Mouse (Mus musculus) liver, embryonic 12.5 days (tissue): Measurements from ENCODE around the gene Cd34. TPM values are rescaled to one million over a fixed set of nuclear protein-coding genes. Genes with fewer than 3 reads are reported as not detected.

ENCODE experiments used
- ATAC-seq: fragments of 200-750 bp; cut with Nextera tagmentation; 2 replicates; pipeline ENCODE4 v1.8.0; 2017; ENCODE audit warnings: moderate number of reproducible peaks, mild to moderate bottlenecking, moderate library complexity
- H3K27ac ChIP-seq: fragments of 300-500 bp; sonication (generic); 2 replicates; pipeline ENCODE4 v1.5.1; 2016; ENCODE audit warnings: mild to moderate bottlenecking
- H3K27me3 ChIP-seq: fragments of 300-500 bp; sonication (generic); replicated peaks from 2 replicates; pipeline ENCODE4 v1.6.1; 2016; ENCODE audit warnings: mild to moderate bottlenecking, moderate library complexity
- H3K36me3 ChIP-seq: fragments of 300-500 bp; sonication (generic); 2 replicates; pipeline ENCODE4 v1.6.1; 2016; ENCODE audit warnings: mild to moderate bottlenecking, moderate library complexity
- H3K4me1 ChIP-seq: fragments of 300-500 bp; sonication (generic); 2 replicates; pipeline ENCODE4 v1.6.1; 2016
- H3K4me2 ChIP-seq: fragments of 300-500 bp; sonication (generic); 2 replicates; pipeline ENCODE4 v1.6.1; 2016; ENCODE audit warnings: mild to moderate bottlenecking, moderate library complexity
- H3K4me3 ChIP-seq: fragments of 300-500 bp; sonication (generic); 2 replicates; pipeline ENCODE4 v1.5.1; 2016; ENCODE audit warnings: mild to moderate bottlenecking, moderate library complexity
- H3K9ac ChIP-seq: fragments of 300-500 bp; sonication (generic); 2 replicates; pipeline ENCODE4 v1.6.1; 2016; ENCODE audit warnings: mild to moderate bottlenecking, moderate library complexity
- H3K9me3 ChIP-seq: fragments of 300-500 bp; sonication (generic); replicated peaks from 2 replicates; pipeline ENCODE4 v1.6.1; 2016; ENCODE audit warnings: mild to moderate bottlenecking, moderate library complexity
- WGBS: fragments of 180-500 bp; shearing (Covaris S2); methylation state at CpG from one replicate; pipeline ENCODE4 v1.1.7; 2016; ENCODE audit not compliant: insufficient replicate concordance; 5-methylcytosine and 5-hydroxymethylcytosine counted together
- polyA plus RNA-seq: library from polyadenylated mRNA; unstranded; fragments of >200 nt; fragmentation: Nextera tagmentation; extraction: Ambion mirVana; gene quantifications from 2 replicates; pipeline ENCODE4 v1.2.1, GENCODE M21; 2016

Cd34 gene
- polyA plus RNA-seq, 1 experiment from 2014 or later, result 28.3 TPM

GRCm38 (mm10) chr1:194941528-194941927, 2.9 kb downstream of the Cd34 start:
- Histone ChIP-seq H3K36me3 (no peaks in the 10 kb centered on the region), H3K27me3 (peaks cover 22% of the 10 kb centered on the region), H3K9ac (no peak overlapping the region), H3K4me2 (no peak overlapping the region), H3K4me3 (no peak overlapping the region), H3K4me1 (0 out of 2 replicates have a peak, but pooled peaks cover 3% of the 10 kb centered on the region), H3K27ac (no peak overlapping the region), H3K9me3 (no peaks in the 10 kb centered on the region)
- no peak for ATAC-seq

- Histone ChIP-seq H3K4me3 (no peak overlapping the region), H3K27ac (no peak overlapping the region), H3K9ac (no peak overlapping the region), H3K9me3 (no peaks in the 10 kb centered on the region), H3K27me3 (peaks cover 20% of the 10 kb centered on the region), H3K4me2 (no peak overlapping the region), H3K4me1 (0 out of 2 replicates have a peak, but pooled peaks cover 3% of the 10 kb centered on the region), H3K36me3 (no peaks in the 10 kb centered on the region)
- no peak for ATAC-seq
Measured at GRCm38 (mm10) chr1:194942912-194943311, 4.3 kb downstream of the Cd34 start.

GRCm38 (mm10) chr1:194943485-194943884, 4.9 kb downstream of the Cd34 start:
- H3K27ac ChIP-seq, result no peak overlapping the region
- no peaks in the 10 kb centered on the region for H3K36me3 ChIP-seq
- 13% methylated on average over 5 of the region's 5 CpGs for WGBS
- H3K4me3 ChIP-seq, result no peak overlapping the region
- no peak overlapping the region for H3K4me2 ChIP-seq
- H3K9me3 ChIP-seq, result no peaks in the 10 kb centered on the region
- ATAC-seq, result peak; percentile 50; the same call in 1 of the 2 replicates
- peaks cover 17% of the 10 kb centered on the region for H3K27me3 ChIP-seq
- H3K9ac ChIP-seq, result no peak overlapping the region
- 0 out of 2 replicates have a peak, but pooled peaks cover 3% of the 10 kb centered on the region for H3K4me1 ChIP-seq

- Histone ChIP-seq H3K36me3 (no peaks in the 10 kb centered on the region), H3K4me2 (no peak overlapping the region), H3K4me3 (no peak overlapping the region), H3K9ac (no peak overlapping the region), H3K9me3 (no peaks in the 10 kb centered on the region), H3K4me1 (no peaks in the 10 kb centered on the region), H3K27me3 (no peaks in the 10 kb centered on the region), H3K27ac (no peak overlapping the region)
- no peak for ATAC-seq
- 39% methylated on average over 2 of the region's 2 CpGs for WGBS
Measured at GRCm38 (mm10) chr1:194945382-194945781, 6.8 kb downstream of the Cd34 start.

GRCm38 (mm10) chr1:194946467-194946866, 7.8 kb downstream of the Cd34 start:
- ATAC-seq, result peak; percentile 46; the same call in 1 of the 2 replicates
- Histone ChIP-seq H3K9me3 (no peaks in the 10 kb centered on the region), H3K27ac (no peak overlapping the region), H3K9ac (no peak overlapping the region), H3K4me2 (no peak overlapping the region), H3K27me3 (no peaks in the 10 kb centered on the region), H3K4me3 (no peak overlapping the region), H3K36me3 (no peaks in the 10 kb centered on the region), H3K4me1 (no peaks in the 10 kb centered on the region)
- WGBS, result 40% methylated on average over 1 of the region's 1 CpGs

- no peak overlapping the region for H3K4me3 ChIP-seq
- H3K36me3 ChIP-seq, result no peaks in the 10 kb centered on the region
- no peaks in the 10 kb centered on the region for H3K9me3 ChIP-seq
- no peaks in the 10 kb centered on the region for H3K4me1 ChIP-seq
- no peak overlapping the region for H3K4me2 ChIP-seq
- ATAC-seq, result no peak
- 49% methylated on average over 2 of the region's 2 CpGs for WGBS
- H3K27ac ChIP-seq, result no peak overlapping the region
- H3K27me3 ChIP-seq, result no peaks in the 10 kb centered on the region
- H3K9ac ChIP-seq, result no peak overlapping the region
Measured at GRCm38 (mm10) chr1:194950913-194951312, 12.3 kb downstream of the Cd34 start.

- WGBS, result 65% methylated on average over 1 of the region's 1 CpGs
- Histone ChIP-seq H3K36me3 (no peaks in the 10 kb centered on the region), H3K4me1 (no peaks in the 10 kb centered on the region), H3K9me3 (no peaks in the 10 kb centered on the region), H3K9ac (no peak overlapping the region), H3K27ac (no peak overlapping the region), H3K27me3 (no peaks in the 10 kb centered on the region), H3K4me3 (no peak overlapping the region), H3K4me2 (no peak overlapping the region)
- ATAC-seq, result no peak
Measured at GRCm38 (mm10) chr1:194952891-194953290, 14.3 kb downstream of the Cd34 start.

- no peak for ATAC-seq
- Histone ChIP-seq H3K4me2 (no peak overlapping the region), H3K36me3 (no peaks in the 10 kb centered on the region), H3K4me3 (no peak overlapping the region), H3K9me3 (no peaks in the 10 kb centered on the region), H3K27me3 (no peaks in the 10 kb centered on the region), H3K27ac (no peak overlapping the region), H3K4me1 (no peaks in the 10 kb centered on the region), H3K9ac (no peak overlapping the region)
Measured at GRCm38 (mm10) chr1:194954694-194955093, 16.1 kb downstream of the Cd34 start.

GRCm38 (mm10) chr1:194955749-194956148, 17.1 kb downstream of the Cd34 start:
- no peak for ATAC-seq
- 59% methylated on average over 2 of the region's 2 CpGs for WGBS
- Histone ChIP-seq H3K9me3 (no peaks in the 10 kb centered on the region), H3K27me3 (no peaks in the 10 kb centered on the region), H3K4me2 (no peak overlapping the region), H3K4me1 (no peaks in the 10 kb centered on the region), H3K27ac (no peak overlapping the region), H3K9ac (no peak overlapping the region), H3K4me3 (no peak overlapping the region), H3K36me3 (no peaks in the 10 kb centered on the region)

- 43% methylated on average over 2 of the region's 2 CpGs for WGBS
- ATAC-seq, result peak; percentile 40; the same call in 1 of the 2 replicates
- no peak overlapping the region for H3K4me3 ChIP-seq
Measured at GRCm38 (mm10) chr1:194957021-194957420, 18.4 kb downstream of the Cd34 start.

GRCm38 (mm10) chr1:194962181-194962580, 23.6 kb downstream of the Cd34 start:
- no peak for ATAC-seq
- Histone ChIP-seq H3K4me1 (no peaks in the 10 kb centered on the region), H3K9me3 (no peaks in the 10 kb centered on the region), H3K4me3 (no peak overlapping the region), H3K36me3 (no peaks in the 10 kb centered on the region), H3K9ac (no peak overlapping the region), H3K27ac (no peak overlapping the region), H3K27me3 (no peaks in the 10 kb centered on the region), H3K4me2 (no peak overlapping the region)
- 40% methylated on average over 5 of the region's 5 CpGs for WGBS

More at GRCm38 (mm10) chr1:194957021-194957420, 18.4 kb downstream of the Cd34 start:
- no peak overlapping the region for H3K27ac ChIP-seq
- no peaks in the 10 kb centered on the region for H3K9me3 ChIP-seq
- H3K27me3 ChIP-seq, result no peaks in the 10 kb centered on the region
- no peaks in the 10 kb centered on the region for H3K36me3 ChIP-seq
- no peak overlapping the region for H3K9ac ChIP-seq
- H3K4me1 ChIP-seq, result no peaks in the 10 kb centered on the region
- H3K4me2 ChIP-seq, result no peak overlapping the region

- Histone ChIP-seq H3K36me3 (no peaks in the 10 kb centered on the region), H3K27me3 (no peaks in the 10 kb centered on the region)
- no peak for ATAC-seq
Measured at GRCm38 (mm10) chr1:194962712-194963111, 24.1 kb downstream of the Cd34 start.

GRCm38 (mm10) chr1:194971980-194972379, 33.4 kb downstream of the Cd34 start:
- no peaks in the 10 kb centered on the region for H3K9me3 ChIP-seq
- no peak overlapping the region for H3K4me2 ChIP-seq
- H3K9ac ChIP-seq, result no peak overlapping the region
- H3K4me3 ChIP-seq, result no peak overlapping the region
- H3K4me1 ChIP-seq, result peaks cover 6% of the 10 kb centered on the region
- 75% methylated on average over 4 of the region's 4 CpGs for WGBS
- peaks cover 7% of the 10 kb centered on the region; the same call in 1 of the 2 replicates for H3K27me3 ChIP-seq
- no peak overlapping the region for H3K27ac ChIP-seq
- no peak for ATAC-seq
- no peaks in the 10 kb centered on the region for H3K36me3 ChIP-seq

More at GRCm38 (mm10) chr1:194962712-194963111, 24.1 kb downstream of the Cd34 start:
- Histone ChIP-seq H3K27ac (no peak overlapping the region), H3K9me3 (no peaks in the 10 kb centered on the region), H3K4me2 (no peak overlapping the region), H3K4me1 (no peaks in the 10 kb centered on the region), H3K9ac (no peak overlapping the region), H3K4me3 (no peak overlapping the region)
